Mouse (Mus musculus) ovary, postnatal 14 days (tissue): Measurements from ENCODE around the gene Zic3.

Source experiments
- DNase-seq: peaks from one replicate; pipeline ENCODE4 v3.0.0; 2022; ENCODE audit warnings: low spot score

Gene Zic3

GRCm38 (mm10) chrX:58022400-58022799 lies at the start of gene Zic3:
Gene Zic3, plus strand, starts transcription at chrX:58022700.
- no peak for DNase-seq

- no peak for DNase-seq
Observed at GRCm38 (mm10) chrX:57982351-57982750, 40.1 kb upstream of the Zic3 start.

DNA sequence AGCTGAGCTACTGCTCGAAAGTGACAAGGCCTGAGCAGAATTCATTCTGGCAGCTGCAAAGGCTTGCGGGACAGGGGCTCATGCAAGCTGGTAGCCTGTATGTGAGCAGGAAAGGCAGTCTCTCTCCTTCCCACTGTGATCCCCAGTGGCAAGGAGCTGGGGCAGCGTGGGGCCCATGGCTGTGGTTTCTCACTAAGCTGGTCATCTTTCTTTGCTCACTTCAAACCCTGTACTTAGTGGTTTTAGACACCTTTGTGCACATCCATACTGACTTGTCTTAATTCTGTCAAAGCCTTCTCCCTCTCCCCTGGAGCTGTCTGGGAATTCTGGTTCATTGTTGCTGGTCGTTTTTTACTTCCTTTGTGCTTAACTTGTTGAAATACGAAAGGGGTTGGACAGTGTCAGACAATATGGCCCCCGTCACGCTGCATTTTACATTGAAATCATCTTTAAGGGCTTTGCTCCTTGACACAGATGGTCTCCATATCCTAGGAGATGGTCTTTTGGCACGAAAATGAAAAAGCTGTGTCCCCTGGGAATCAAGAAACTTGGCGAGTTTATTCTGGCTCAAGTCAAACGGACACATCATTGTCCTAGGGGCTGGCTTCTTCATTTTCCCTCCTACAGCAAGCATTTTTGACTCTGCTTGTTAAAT lies 34.9 kb upstream of the Zic3 start:
- no peak for DNase-seq

DNA sequence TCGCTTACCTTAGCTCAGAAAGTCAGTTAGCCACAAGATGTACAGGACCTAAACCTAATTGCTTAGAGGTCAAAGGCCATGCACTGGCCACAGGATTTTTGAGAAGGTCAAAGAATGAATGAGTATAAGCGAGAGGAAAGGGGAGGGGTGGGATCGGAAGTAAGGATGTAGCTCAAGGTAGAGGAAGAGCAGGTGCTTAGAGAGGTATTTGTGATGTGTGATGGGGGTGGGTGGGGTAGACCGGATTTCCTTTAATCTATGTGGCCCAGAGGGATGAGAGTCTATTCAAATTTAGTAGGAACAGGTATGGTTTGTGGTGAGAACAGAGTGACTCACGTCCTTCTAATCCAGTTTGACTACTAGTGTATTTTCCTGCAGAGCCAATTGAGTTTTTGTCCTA lies 9.1 kb upstream of the Zic3 start:
- no peak for DNase-seq

GRCm38 (mm10) chrX:58014093-58014492 lies 8.4 kb upstream of the Zic3 start:
- no peak for DNase-seq

- no peak for DNase-seq
Observed at GRCm38 (mm10) chrX:58014761-58015160, 7.7 kb upstream of the Zic3 start.

DNA sequence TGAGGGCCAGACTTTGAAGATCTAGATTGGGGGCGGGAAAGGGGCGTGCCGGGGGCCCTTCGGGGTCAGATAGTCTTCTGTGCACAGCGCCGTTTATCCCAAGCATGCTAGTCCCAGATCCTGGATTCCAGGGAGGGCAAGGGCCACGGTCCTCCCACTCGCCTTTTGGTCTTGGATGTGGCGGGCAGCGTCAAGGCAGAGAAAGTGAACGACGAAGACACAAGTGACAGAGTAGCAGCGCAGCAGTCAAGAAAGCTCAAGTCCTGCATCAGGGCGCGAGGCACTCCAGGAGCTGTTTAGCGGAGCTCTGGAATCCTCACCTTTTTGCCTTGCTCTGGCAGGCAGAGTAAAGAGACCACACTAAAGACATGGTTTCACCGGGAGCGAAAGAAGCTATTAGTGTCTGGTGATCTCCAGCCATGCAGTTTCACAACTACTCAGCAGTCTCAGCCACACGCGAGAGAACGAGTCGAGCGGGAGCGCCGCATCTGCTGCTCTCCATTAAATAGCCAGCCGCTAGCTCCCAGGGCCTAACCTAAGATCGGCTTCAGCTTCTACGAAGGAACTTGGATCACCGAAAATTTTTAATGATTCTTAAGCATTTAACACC lies 7.1 kb upstream of the Zic3 start:
- DNase-seq: no peak

DNA sequence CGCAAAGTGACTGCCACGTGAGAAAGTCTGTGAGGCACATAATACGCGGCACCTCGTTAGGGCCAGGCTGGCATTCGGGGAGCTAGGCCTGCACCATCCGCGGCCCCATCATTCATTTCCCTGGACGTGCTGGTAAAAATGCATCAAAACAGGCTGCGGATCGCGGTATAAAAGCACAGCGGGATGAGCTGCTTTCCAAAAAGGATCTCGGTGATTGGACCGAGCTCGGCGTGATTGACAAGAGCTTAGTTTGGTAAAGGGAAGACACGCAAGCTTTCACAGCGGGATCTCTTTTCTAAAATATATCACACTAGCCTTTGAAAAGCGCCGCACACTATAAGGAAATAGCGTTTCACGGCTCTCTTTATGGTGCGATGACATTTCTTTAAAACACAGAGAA lies 3.8 kb upstream of the Zic3 start:
- no peak for DNase-seq

- DNase-seq: no peak
Observed at GRCm38 (mm10) chrX:58019257-58019953, 3.1 kb upstream of the Zic3 start.

DNA sequence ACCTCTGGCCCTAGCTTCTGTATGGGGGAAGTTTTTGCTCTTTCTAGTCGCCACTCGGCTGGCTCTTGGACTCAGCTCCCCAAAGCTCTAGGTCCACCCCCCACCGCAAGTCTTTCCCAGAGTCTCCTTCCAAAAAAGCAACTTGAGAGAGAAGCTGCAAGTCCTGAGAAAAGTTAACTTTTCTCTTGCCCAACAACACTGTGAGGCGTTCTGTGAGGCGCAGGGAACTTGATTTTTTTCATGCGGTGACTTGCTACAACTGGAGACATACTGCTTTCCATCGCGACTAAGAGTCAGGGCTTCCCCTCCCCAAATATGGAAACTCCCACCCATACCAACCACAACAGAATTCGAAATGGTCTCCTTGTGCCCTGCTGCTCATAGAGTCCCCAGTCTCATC lies 5.1 kb downstream of the Zic3 start:
- no peak for DNase-seq

DNA sequence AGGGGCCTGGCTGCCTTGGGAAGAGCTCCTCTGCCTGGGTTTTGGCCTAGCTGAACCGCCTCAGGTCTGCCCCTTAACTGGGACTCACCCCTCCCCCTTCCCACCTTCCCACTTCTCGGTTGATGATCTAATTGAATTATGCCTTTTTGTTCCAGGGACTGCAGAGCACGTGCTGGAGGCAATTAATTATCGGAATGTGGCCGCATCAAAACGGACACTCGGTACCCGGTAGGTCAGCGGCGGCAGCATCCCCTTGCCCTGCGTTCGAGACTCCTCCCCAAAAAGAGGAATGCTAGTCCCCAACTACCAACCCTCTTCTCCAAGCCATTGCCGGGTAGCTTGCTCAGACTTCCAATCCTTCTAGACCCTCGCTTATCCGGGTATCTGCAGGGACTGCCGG lies 5.6 kb downstream of the Zic3 start:
- no peak for DNase-seq

DNA sequence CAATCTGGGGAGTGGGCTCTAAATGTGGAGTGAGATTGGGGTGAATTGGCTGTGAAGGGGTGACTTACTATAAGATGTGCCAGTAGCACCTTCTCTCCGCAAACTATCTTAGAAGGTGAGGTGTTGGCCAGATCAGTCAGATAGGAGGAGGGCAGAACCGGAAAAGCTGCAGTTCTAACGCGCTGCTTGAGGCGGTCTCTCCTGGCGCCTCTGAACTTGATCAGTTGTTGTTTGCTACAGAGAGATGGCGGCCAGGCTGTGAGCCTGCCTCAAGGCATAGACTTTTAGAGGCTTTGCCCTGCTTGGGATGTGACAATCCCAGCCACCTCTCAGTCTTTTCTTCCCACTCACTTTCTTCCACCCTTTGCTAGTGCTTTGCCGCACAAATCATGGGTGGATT lies 6.4 kb downstream of the Zic3 start:
- DNase-seq: no peak

GRCm38 (mm10) chrX:58030100-58030834 lies 7.8 kb downstream of the Zic3 start:
- no peak for DNase-seq

GRCm38 (mm10) chrX:58030835-58031670 lies 8.6 kb downstream of the Zic3 start:
- DNase-seq: no peak

- DNase-seq: no peak
Observed at GRCm38 (mm10) chrX:58031671-58032605, 9.4 kb downstream of the Zic3 start.

DNA sequence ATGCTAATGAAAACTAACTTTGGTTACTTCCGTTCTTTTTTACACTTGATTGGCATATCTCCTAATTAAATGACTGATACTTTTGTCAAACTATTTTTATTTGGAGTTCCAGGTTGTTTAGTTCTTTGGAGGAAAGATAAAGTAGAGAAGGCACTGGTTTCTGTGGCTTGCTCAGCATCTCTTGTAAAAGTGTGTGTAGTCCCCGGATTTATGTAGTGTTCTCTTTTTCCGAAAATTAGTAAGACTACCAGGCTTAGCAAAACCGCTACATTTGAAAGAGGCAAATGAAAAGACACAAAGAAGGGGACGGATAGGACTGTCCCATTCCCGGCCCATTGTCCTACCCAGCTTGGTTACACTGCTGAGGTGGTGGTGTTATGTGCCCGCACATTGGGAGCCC lies 10.1 kb downstream of the Zic3 start:
- no peak for DNase-seq

GRCm38 (mm10) chrX:58033521-58033920 lies 11.0 kb downstream of the Zic3 start:
- no peak for DNase-seq

GRCm38 (mm10) chrX:58038061-58039007 lies 15.8 kb downstream of the Zic3 start:
- DNase-seq: no peak

DNA sequence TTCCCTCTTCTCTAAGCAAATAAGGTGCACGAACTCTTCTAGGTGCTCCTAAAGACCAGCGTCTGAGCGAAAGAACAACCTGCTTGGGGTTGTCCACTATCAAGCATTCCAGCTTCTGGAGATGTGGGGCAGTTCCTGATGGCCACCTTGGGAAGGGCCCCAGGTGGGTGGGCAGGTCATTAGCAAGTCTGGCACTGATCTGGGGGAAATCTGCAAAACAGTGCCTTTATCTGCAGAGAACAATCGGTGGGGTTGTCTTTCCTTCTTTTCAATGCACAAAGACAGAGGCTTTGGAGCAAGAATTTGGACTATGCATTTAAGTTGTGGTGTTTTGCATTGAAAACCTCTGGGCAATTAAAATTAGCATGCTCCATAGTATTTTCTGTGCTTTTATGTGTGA lies 17.2 kb downstream of the Zic3 start:
- DNase-seq: no peak

- no peak for DNase-seq
Observed at GRCm38 (mm10) chrX:58041865-58042264, 19.4 kb downstream of the Zic3 start.
